Mouse (Mus musculus): ENCODE measurements around the gene Bcr. TPM values are rescaled to one million over a fixed set of nuclear protein-coding genes. Genes with fewer than 3 reads are reported as not detected.

Gene Bcr
- polyA plus RNA-seq, 1 experiment from 2014 or later: 8.9 TPM

DNA sequence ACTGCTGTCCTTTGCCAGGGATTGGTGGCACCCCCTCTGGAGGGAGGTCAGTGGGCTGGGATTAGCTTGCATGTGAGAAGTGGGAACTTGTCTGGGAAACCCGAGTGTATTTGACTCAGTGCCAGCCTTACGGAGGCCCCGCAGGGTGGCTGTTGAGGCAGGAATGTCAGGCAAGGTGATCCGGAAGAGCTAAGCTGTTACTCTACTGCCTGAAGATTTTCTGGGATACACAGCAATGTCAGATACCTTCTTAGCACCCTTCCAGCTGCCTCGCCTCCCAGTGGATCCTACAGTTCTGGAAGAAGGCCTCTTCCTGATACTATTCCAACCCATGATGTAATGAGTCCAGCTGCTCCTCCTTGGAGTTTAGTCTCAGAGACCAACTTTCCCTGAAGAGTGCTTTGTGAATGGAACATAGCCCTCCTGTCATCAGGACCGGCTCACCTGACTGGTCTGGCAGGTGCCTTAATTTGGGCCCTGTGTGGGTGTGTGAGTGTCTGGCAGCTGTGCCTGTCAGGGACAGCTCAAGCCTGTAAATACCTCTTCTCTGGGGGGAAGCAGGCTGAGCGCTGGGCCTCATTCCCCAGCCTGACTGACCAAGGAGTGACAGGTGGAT, 56.6 kb downstream of the Bcr start:
- ATAC-seq (ENCODE audit: insufficient read depth, low FRiP score, low read depth): no peak
- H3K27me3 ChIP-seq (replicated peaks): no peaks in the 10 kb centered on the region
- no peaks in the 10 kb centered on the region for H3K36me3 ChIP-seq
- WGBS: 56% methylated on average over 7 of the region's 7 CpGs
- H3K4me1 ChIP-seq: peaks cover 23% of the 10 kb centered on the region
- H3K9me3 ChIP-seq: no peaks in the 10 kb centered on the region
- no peak overlapping the region for H3K4me3 ChIP-seq (replicated peaks)
- H3K9ac ChIP-seq: no peak overlapping the region
- peak overlapping the region; percentile 77 for H3K27ac ChIP-seq
- no peak overlapping the region for H3K4me2 ChIP-seq

DNA sequence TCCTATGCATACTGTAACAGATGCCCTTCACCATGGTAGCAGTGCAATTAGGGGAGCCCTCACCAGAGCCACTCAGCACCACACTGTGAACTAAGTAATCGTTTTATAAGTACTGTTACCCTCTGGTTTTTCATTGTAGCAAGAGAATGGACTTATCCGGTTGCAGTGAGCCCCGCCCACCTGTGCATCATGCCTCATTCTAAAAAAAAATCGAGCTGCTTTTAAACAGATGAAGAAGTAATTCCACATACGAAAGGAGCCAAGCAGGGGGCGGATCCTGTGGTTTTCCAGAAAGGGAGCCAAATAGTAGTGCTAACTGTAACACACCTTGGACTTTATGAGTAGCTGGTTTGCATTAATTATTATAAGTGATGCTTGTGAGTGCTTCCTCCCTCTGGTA, 58.1 kb downstream of the Bcr start:
- Histone ChIP-seq H3K9me3 (no peaks in the 10 kb centered on the region), H3K27me3 (replicated peaks) (no peaks in the 10 kb centered on the region), H3K36me3 (no peaks in the 10 kb centered on the region), H3K27ac (no peak overlapping the region), H3K4me3 (replicated peaks) (no peak overlapping the region), H3K4me1 (peaks cover 23% of the 10 kb centered on the region), H3K4me2 (no peak overlapping the region), H3K9ac (no peak overlapping the region)
- whole genome bisulfite sequencing: 75% methylated on average over 6 of the region's 6 CpGs
- no peak for ATAC-seq (ENCODE audit: insufficient read depth, low FRiP score, low read depth)

DNA sequence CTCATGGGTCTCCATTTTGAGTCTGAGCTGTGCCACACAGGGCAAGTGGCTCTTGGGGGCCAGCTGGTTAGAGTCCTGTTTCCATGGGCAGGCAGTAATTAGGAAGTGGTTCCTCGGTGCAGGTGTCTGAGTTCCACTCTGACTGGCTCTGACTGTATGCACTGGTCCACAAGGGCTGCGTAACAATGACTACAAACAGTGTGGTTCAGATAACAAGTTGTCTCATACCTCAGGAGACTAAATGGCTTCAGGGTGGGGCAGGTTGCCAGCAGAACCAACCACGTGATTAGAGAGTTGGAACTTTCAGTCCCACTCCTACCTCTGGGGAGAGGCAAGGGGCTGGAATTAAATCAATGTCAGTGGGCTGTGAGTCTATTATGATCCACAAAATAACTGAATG, 59.0 kb downstream of the Bcr start:
- no peak overlapping the region for H3K27ac ChIP-seq
- 53% methylated on average over 3 of the region's 3 CpGs for WGBS
- peak; percentile 45; the same call in 1 of the 2 replicates for ATAC-seq (ENCODE audit: insufficient read depth, low FRiP score, low read depth)
- H3K4me2 ChIP-seq: no peak overlapping the region
- no peaks in the 10 kb centered on the region for H3K9me3 ChIP-seq
- H3K36me3 ChIP-seq: no peaks in the 10 kb centered on the region
- peaks cover 23% of the 10 kb centered on the region for H3K4me1 ChIP-seq
- H3K4me3 ChIP-seq (replicated peaks): no peak overlapping the region
- no peaks in the 10 kb centered on the region for H3K27me3 ChIP-seq (replicated peaks)
- no peak overlapping the region for H3K9ac ChIP-seq

DNA sequence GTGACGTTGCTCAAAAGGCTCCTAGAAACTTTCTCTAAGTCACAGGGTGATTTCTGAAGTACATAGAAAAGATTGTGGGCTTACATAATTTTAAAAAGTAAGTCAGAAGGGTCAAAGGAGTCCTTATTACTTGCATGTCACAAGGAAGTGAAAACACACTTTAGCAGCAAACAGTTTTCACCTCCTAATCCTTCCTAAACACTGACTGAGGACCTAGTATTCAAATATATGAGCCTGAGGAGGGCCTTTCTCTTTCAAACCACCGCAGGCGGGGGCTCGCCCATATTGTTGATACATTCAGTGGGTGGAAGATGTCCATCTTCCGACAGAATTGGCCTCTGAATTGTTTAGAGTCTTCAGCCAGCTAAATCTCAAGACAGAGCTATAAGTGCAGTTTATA, 59.8 kb downstream of the Bcr start:
- no peak for ATAC-seq (ENCODE audit: insufficient read depth, low FRiP score, low read depth)
- H3K9me3 ChIP-seq: no peaks in the 10 kb centered on the region
- no peaks in the 10 kb centered on the region for H3K27me3 ChIP-seq (replicated peaks)
- no peak overlapping the region for H3K4me2 ChIP-seq
- H3K27ac ChIP-seq: no peak overlapping the region
- H3K36me3 ChIP-seq: no peaks in the 10 kb centered on the region
- no peak overlapping the region for H3K4me3 ChIP-seq (replicated peaks)
- H3K4me1 ChIP-seq: peaks cover 23% of the 10 kb centered on the region
- WGBS: 61% methylated on average over 5 of the region's 5 CpGs
- H3K9ac ChIP-seq: no peak overlapping the region

DNA sequence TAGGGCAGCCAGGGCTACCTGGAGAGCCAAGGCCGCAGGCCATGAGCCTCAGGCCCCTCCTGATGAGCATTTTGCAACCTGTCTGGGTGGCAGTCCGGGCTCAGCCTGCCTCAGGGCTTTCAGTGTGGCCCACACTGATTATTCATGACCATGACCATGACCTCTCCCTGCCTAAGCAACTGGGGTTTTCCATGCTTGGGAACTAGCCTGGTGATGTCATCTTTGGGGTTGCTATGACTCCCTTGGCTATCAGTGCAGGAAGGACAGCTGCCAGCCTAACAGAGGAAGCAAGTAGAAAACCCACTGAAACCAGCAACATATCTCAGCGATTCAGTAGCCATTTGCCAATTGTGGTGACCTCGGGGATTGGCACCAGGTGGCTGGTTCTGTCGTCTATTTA, 60.6 kb downstream of the Bcr start:
- H3K4me2 ChIP-seq: no peak overlapping the region
- WGBS: 75% methylated on average over 5 of the region's 5 CpGs
- ATAC-seq (ENCODE audit: insufficient read depth, low FRiP score, low read depth): no peak
- H3K27me3 ChIP-seq (replicated peaks): no peaks in the 10 kb centered on the region
- 0 out of 2 replicates have a peak overlapping the region, but pooled peaks have one; percentile 12 for H3K27ac ChIP-seq
- H3K9me3 ChIP-seq: no peaks in the 10 kb centered on the region
- H3K36me3 ChIP-seq: no peaks in the 10 kb centered on the region
- no peak overlapping the region for H3K4me3 ChIP-seq (replicated peaks)
- no peak overlapping the region for H3K9ac ChIP-seq
- peaks cover 19% of the 10 kb centered on the region for H3K4me1 ChIP-seq

DNA sequence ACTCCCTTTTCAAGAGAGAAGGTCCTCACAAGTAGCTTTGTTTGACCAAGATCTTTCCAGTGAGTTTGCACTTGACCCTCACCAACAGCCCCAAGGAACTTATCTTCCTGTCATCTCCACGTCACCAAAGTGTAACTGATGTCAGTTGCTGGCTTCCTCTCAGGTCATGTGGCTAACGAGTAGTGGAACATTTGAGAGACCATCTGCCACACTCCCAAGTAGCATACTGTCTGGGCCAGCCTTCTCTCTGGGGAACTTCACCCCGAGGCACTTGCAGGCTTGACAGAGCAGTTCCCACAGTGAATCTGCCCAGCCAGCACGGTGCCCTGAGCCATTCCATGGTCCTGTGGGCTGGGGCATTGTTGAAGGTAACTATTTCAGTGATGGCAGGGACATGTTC, 65.2 kb downstream of the Bcr start:
- Histone ChIP-seq H3K27me3 (replicated peaks) (no peaks in the 10 kb centered on the region), H3K9ac (no peak overlapping the region), H3K36me3 (peaks cover 6% of the 10 kb centered on the region; the same call in 1 of the 2 replicates), H3K27ac (no peak overlapping the region), H3K4me2 (no peak overlapping the region), H3K9me3 (no peaks in the 10 kb centered on the region), H3K4me3 (replicated peaks) (no peak overlapping the region), H3K4me1 (peaks cover 4% of the 10 kb centered on the region; the same call in 1 of the 2 replicates)
- WGBS: 77% methylated on average over 4 of the region's 4 CpGs
- ATAC-seq (ENCODE audit: insufficient read depth, low FRiP score, low read depth): no peak

DNA sequence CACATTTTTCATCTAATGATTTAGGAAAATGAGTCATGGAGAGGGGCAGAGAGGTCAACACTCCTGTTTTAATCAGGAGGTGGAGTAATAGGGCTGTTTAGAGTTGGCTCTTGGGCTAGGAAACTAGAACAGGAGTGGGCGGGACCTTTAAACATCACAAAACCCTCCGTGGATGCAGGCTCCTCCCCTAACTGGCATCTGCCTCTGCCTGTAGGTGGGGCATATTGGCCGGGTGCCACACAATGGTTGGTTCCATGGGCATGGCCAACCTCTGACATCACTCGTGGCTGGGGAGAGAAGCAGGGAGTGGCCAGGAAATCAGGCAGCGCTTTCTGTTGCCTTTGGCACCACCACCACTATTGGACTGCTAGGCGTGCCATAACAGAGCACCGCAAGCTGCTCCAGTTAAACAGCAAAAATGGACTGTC, 68.9 kb downstream of the Bcr start:
- Histone ChIP-seq H3K27ac (no peak overlapping the region), H3K4me3 (replicated peaks) (no peak overlapping the region), H3K4me1 (no peaks in the 10 kb centered on the region), H3K27me3 (replicated peaks) (no peaks in the 10 kb centered on the region), H3K9me3 (no peaks in the 10 kb centered on the region), H3K36me3 (peaks cover 6% of the 10 kb centered on the region; the same call in 1 of the 2 replicates), H3K4me2 (no peak overlapping the region), H3K9ac (no peak overlapping the region)
- 80% methylated on average over 7 of the region's 7 CpGs for WGBS
- ATAC-seq (ENCODE audit: insufficient read depth, low FRiP score, low read depth): no peak

DNA sequence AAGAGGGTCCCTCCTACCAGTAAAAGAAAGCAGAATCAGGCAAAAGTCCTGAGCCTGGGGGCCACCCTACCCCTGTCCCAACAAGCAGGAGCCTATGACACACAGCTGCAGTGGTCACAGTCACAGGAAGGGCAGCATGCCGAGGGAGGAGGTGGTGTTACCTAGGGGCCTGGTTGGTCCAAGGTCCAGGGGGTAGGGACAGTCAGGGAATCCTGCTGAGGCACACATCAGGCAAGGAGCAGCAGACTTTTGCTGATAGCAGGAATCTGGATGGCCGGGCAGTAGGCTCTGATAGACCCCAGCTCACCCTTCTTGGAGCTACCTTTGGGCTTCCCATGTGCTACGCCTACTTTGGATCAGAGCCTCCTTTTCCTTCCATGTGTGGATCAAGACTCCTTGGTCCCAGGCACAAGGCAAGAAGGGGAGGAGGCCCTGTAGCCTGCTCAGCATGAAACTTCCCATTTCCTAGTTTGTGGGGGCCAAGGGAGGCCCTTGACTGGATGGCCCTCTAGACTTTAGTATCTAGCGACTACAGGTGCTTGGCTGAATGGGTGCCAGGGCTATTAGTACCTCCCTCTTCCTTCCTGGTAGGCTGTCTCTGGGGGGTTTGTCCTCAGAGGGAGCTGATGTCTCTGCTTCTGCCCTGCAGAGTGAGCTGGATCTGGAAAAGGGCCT, 70.1 kb downstream of the Bcr start:
- 81% methylated on average over 4 of the region's 4 CpGs for WGBS

DNA sequence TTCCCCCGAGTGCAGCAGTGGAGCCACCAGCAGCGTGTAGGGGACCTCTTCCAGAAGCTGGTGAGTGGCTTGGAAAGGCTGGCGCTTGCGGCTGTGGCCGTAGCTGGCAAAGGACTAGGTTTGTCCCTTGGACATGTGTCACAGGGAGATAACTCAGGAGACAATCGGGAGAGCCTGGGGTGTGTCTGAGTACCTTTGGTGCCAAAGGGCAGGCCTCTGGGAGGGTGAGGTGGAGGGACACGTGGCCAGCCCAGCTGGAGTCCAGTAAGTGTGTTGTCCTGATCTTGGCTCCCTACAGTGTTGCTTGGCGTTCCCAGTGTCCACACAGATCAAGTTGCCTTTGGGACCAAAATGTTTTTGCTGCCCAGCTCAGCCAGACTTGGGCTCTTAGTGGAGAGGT, 71.2 kb downstream of the Bcr start:
- no peak for ATAC-seq (ENCODE audit: insufficient read depth, low FRiP score, low read depth)
- no peak overlapping the region for H3K4me3 ChIP-seq (replicated peaks)
- H3K4me1 ChIP-seq: no peaks in the 10 kb centered on the region
- no peak overlapping the region for H3K27ac ChIP-seq
- H3K9ac ChIP-seq: no peak overlapping the region
- no peak overlapping the region for H3K4me2 ChIP-seq
- H3K9me3 ChIP-seq: no peaks in the 10 kb centered on the region
- WGBS: 77% methylated on average over 8 of the region's 8 CpGs
- H3K27me3 ChIP-seq (replicated peaks): no peaks in the 10 kb centered on the region
- peaks cover 3% of the 10 kb centered on the region; the same call in 1 of the 2 replicates for H3K36me3 ChIP-seq

More for the DNA sequence above, 70.1 kb downstream of the Bcr start:
- no peak overlapping the region for H3K4me2 ChIP-seq
- ATAC-seq (ENCODE audit: insufficient read depth, low FRiP score, low read depth): no peak
- no peaks in the 10 kb centered on the region for H3K27me3 ChIP-seq (replicated peaks)
- H3K4me3 ChIP-seq (replicated peaks): no peak overlapping the region
- H3K27ac ChIP-seq: no peak overlapping the region
- H3K9me3 ChIP-seq: no peaks in the 10 kb centered on the region
- no peaks in the 10 kb centered on the region for H3K4me1 ChIP-seq
- H3K36me3 ChIP-seq: peaks cover 6% of the 10 kb centered on the region; the same call in 1 of the 2 replicates
- H3K9ac ChIP-seq: no peak overlapping the region

DNA sequence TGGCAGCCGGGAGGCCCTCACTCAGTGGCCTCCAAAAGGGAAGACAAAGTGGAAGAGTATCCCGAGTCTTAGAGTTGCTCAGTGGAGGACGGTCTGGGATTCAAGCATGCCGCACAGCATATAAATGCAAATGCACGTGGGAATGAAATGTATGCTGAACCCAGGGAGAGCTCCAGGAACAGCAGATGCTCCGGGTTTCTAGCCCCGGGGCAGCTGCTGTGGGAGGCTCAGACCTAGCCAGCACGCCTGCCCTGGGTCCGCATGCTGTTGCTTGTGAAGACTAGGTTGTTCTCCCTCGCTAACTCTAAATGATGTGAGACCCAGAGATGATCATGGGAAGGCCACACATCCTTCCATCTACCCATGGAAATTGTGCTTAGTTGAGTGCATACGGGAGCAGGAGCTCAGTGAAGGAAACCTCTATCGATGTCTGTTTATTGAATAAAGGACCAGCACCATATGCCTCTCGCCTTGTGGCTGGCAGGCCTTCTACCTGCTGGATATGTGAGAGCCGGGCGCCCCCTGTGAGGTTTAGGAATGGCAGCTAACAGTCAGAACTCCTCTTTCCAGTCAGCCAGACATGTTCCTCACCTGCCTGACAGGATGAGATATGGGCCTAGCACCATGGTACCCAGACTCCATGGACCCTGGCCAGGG, 74.6 kb downstream of the Bcr start:
- Histone ChIP-seq H3K9me3 (no peaks in the 10 kb centered on the region), H3K4me2 (no peak overlapping the region), H3K27ac (no peak overlapping the region), H3K36me3 (no peaks in the 10 kb centered on the region; the same call in 1 of the 2 replicates), H3K9ac (no peak overlapping the region), H3K27me3 (replicated peaks) (no peaks in the 10 kb centered on the region), H3K4me1 (no peaks in the 10 kb centered on the region), H3K4me3 (replicated peaks) (no peak overlapping the region)
- 90% methylated on average over 15 of the region's 15 CpGs for WGBS
- ATAC-seq (ENCODE audit: insufficient read depth, low FRiP score, low read depth): no peak

DNA sequence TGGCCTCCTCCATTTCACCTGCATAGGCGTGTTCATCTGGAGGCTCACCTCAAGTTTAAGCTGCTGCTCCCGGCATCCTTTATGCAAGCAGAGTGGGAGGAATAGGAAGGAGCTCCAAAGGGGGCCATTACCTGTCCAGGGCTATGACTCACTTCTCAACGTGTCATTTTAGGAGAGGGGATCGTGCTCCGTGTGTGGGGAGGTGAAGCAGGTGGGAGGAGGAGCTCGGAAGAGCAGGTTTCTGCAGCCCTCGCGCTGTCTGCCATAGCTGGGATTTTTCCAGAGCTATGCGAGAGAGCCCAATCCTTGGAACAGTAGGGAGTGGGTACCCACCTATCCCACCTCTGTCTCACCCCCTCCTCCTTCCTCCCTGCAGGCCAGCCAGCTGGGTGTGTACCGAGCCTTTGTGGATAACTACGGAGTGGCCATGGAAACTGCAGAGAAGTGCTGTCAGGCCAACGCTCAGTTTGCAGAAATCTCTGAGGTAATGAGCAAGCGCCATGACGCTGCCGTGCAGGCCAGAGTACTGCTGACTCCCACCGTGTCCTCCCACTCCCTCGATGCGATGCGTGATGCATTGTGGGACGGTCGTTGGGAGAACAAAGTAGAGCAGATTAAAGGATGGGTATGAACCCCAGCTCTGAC, 75.2 kb downstream of the Bcr start:
- H3K36me3 ChIP-seq: peaks cover 2% of the 10 kb centered on the region; the same call in 1 of the 2 replicates
- H3K9me3 ChIP-seq: no peaks in the 10 kb centered on the region
- no peaks in the 10 kb centered on the region for H3K27me3 ChIP-seq (replicated peaks)
- H3K4me2 ChIP-seq: no peak overlapping the region
- ATAC-seq (ENCODE audit: insufficient read depth, low FRiP score, low read depth): no peak
- no peak overlapping the region for H3K27ac ChIP-seq
- no peaks in the 10 kb centered on the region for H3K4me1 ChIP-seq
- no peak overlapping the region for H3K9ac ChIP-seq
- 85% methylated on average over 21 of the region's 21 CpGs for WGBS
- H3K4me3 ChIP-seq (replicated peaks): no peak overlapping the region

DNA sequence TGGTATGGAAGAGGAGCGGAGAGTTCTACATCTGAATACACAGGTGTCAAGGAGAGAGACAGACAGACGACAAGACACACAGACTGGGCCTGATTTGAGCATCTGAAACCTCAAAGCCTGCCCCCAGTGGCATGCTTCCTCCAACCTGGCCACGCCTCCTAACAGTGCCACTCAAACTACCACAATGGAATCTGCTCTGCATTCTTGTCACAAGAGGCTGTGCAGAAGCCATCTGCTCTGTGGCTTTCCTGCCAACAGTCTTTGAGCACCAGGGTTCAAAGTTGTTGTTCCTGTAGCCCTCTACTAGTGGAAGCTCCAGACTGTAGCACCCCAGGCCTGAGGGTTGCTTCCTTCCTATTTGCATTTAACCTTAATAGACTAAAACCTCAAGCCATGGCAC, 76.8 kb downstream of the Bcr start:
- ATAC-seq (ENCODE audit: insufficient read depth, low FRiP score, low read depth): no peak
- H3K4me1 ChIP-seq: no peaks in the 10 kb centered on the region
- no peak overlapping the region for H3K4me3 ChIP-seq (replicated peaks)
- no peaks in the 10 kb centered on the region for H3K9me3 ChIP-seq
- 70% methylated on average over 3 of the region's 3 CpGs for whole genome bisulfite sequencing
- peaks cover 5% of the 10 kb centered on the region for H3K36me3 ChIP-seq
- H3K27me3 ChIP-seq (replicated peaks): no peaks in the 10 kb centered on the region
- no peak overlapping the region for H3K9ac ChIP-seq
- H3K27ac ChIP-seq: no peak overlapping the region
- H3K4me2 ChIP-seq: no peak overlapping the region

All from stomach, embryonic 15.5 days (tissue).